Mouse (Mus musculus): ENCODE measurements at regions not wholly inside any gene's neighbourhood (a gene's known extent, or its start where the extent isn't known, plus 50 kb on each side); places are given as distances from the start of the nearest gene placed in this dataset.
A peak's percentile ranks its signal among the peaks of the same experiment; 100 is the strongest.
"Not testable (repeated sequence)": the region's sequence is repeated elsewhere in the genome, so short reads cannot be mapped to it uniquely, and the experiment has no call there.

- peak; percentile 58 for DNase-seq
Measured at GRCm38 (mm10) chr10:20891426-20891825, 60.9 kb upstream of the Ahi1 start.

GRCm38 (mm10) chr10:20883618-20884017 lies 68.7 kb upstream of the Ahi1 start:
- DNase-seq: peak; percentile 44

- no peak for DNase-seq
Measured at GRCm38 (mm10) chr10:20882599-20882998, 69.7 kb upstream of the Ahi1 start.

GRCm38 (mm10) chr10:20880251-20880650 lies 72.1 kb upstream of the Ahi1 start:
- DNase-seq: peak; percentile 83

GRCm38 (mm10) chr10:20879482-20879881 lies 72.9 kb upstream of the Ahi1 start:
- no peak for DNase-seq

GRCm38 (mm10) chr10:20867076-20867475 lies 85.3 kb upstream of the Ahi1 start:
- no peak for DNase-seq

- DNase-seq: peak; percentile 37
Measured at GRCm38 (mm10) chr10:20865031-20865430, 87.3 kb upstream of the Ahi1 start.

- DNase-seq: peak; percentile 15
Measured at GRCm38 (mm10) chr10:20857413-20857812, 94.9 kb upstream of the Ahi1 start.

- peak; percentile 91 for DNase-seq
Measured at GRCm38 (mm10) chr10:20854621-20855363, 97.6 kb upstream of the Ahi1 start.

- no peak for DNase-seq
Measured at GRCm38 (mm10) chr10:20847287-20847686, 105.1 kb upstream of the Ahi1 start.

- no peak for DNase-seq
Measured at GRCm38 (mm10) chr10:20843277-20843676, 109.1 kb upstream of the Ahi1 start.

GRCm38 (mm10) chr10:20842131-20842530 lies 110.2 kb upstream of the Ahi1 start:
- peak; percentile 17 for DNase-seq

- peak; percentile 82 for DNase-seq
Measured at GRCm38 (mm10) chr10:20841430-20842040, 110.8 kb upstream of the Ahi1 start.

GRCm38 (mm10) chr10:20838685-20839425 lies 113.5 kb upstream of the Ahi1 start:
- peak; percentile 84 for DNase-seq

GRCm38 (mm10) chr10:20836816-20837215 lies 111.9 kb upstream of the Pde7b start:
- DNase-seq: not testable (repeated sequence)

GRCm38 (mm10) chr10:20834806-20835575 lies 110.1 kb upstream of the Pde7b start:
- peak; percentile 96 for DNase-seq

GRCm38 (mm10) chr10:20828304-20828703 lies 103.4 kb upstream of the Pde7b start:
- no peak for DNase-seq

- no peak for DNase-seq
Measured at GRCm38 (mm10) chr10:20827473-20827872, 102.6 kb upstream of the Pde7b start.

GRCm38 (mm10) chr10:20818548-20818947 lies 93.7 kb upstream of the Pde7b start:
- DNase-seq: no peak

- no peak for DNase-seq
Measured at GRCm38 (mm10) chr10:20799792-20800191, 74.9 kb upstream of the Pde7b start.

- DNase-seq: no peak
Measured at GRCm38 (mm10) chr10:20798400-20798799, 73.5 kb upstream of the Pde7b start.

GRCm38 (mm10) chr10:20793956-20794355 lies 69.1 kb upstream of the Pde7b start:
- no peak for DNase-seq

- no peak for DNase-seq
Measured at GRCm38 (mm10) chr10:20780946-20781345, 56.1 kb upstream of the Pde7b start.

Measured in heart, adult 11 months (tissue).